Mouse (Mus musculus): ENCODE data around the gene Apol9b.

The Apol9b gene

GRCm38 (mm10) chr15:77748414-77748813 lies 19.6 kb downstream of the Apol9b start:
- no peak for DNase-seq (ENCODE audit: low read depth)

GRCm38 (mm10) chr15:77749717-77750116 lies 20.9 kb downstream of the Apol9b start:
- no peak for DNase-seq (ENCODE audit: low read depth)

GRCm38 (mm10) chr15:77750461-77750860 lies 21.6 kb downstream of the Apol9b start:
- peak; percentile 89 for DNase-seq (ENCODE audit: low read depth)

DNA sequence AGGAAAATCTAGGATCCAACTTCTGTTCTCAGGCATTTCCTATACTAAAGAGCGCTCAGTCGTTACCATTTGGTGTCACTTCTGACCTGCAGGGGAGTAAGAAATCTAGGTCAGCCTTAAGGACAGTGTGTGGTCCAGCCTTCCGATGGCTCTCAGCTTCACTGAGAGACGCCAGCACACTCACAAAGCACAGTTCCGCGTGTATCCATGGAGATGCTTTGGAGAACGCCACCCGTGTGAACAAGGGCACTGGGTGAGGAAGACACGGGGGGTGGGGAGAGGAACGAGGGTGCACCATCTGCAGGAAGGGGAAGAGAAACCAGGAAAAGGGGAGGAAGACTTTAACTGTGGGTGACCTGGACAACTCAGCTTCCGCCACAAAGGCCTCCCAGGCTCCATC lies 23.6 kb downstream of the Apol9b start:
- no peak for DNase-seq (ENCODE audit: low read depth)

- no peak for DNase-seq (ENCODE audit: low read depth)
Measured at GRCm38 (mm10) chr15:77755132-77755531, 26.3 kb downstream of the Apol9b start.

DNA sequence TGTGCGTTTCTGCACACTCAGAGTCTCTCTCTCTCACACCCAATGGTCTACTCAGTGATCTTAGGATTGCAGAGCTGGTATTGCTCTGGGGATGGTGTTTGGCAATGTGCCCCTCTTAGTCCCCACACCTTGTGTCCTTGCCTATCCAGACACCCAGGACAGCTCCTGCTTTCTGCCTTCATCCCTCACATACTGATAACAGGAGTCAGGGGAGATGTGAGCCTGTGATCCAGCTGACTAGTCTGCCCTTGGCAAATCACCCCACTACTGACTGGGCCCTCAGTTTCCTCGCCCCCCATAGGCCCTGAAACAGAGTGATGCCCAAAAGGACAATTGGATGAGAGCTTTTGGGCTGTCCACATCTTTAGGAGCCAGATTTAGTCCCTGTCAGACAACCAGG lies 27.2 kb downstream of the Apol9b start:
- no peak for DNase-seq (ENCODE audit: low read depth)

- peak; percentile 85 for DNase-seq (ENCODE audit: low read depth)
Measured at GRCm38 (mm10) chr15:77756848-77757247, 28.0 kb downstream of the Apol9b start, which contains the start of gene Apol8. TSS of gene Apol8 (minus strand) at chr15:77757003.

DNA sequence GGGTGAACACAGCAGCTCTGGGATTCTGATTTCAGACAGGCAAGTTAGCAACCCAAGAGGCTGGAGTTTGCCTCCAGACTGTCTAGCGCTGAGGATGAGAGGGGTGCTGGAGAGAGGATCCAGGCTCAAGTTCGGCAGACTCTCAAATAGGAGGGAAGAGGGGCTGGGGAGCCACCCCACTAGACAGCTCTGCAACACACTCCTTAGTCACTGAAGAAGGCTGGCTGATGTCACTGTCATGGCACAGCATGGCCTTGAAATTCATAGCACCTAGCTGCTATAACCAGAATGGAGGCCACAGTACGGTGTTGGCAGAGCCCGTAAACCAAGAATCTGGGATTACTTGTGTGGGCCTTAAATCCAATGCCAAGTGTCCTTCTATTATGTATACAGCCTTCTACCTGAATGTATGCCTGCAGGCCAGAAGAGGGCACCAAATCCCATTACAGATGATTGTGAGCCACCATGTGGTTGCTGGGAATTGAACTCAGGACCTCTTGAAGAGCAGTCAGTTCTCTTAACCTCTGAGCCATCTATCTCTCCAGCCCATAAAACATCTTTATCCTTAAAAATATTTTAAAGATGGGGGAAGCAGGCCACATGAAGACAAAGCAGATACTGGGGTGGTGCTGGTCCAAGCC lies 28.9 kb downstream of the Apol9b start:
- peak; percentile 33 for DNase-seq (ENCODE audit: low read depth)

- DNase-seq (ENCODE audit: low read depth): no peak
Measured at GRCm38 (mm10) chr15:77760037-77760436, 31.2 kb downstream of the Apol9b start.

- DNase-seq (ENCODE audit: low read depth): no peak
Measured at GRCm38 (mm10) chr15:77761083-77761482, 32.2 kb downstream of the Apol9b start.

DNA sequence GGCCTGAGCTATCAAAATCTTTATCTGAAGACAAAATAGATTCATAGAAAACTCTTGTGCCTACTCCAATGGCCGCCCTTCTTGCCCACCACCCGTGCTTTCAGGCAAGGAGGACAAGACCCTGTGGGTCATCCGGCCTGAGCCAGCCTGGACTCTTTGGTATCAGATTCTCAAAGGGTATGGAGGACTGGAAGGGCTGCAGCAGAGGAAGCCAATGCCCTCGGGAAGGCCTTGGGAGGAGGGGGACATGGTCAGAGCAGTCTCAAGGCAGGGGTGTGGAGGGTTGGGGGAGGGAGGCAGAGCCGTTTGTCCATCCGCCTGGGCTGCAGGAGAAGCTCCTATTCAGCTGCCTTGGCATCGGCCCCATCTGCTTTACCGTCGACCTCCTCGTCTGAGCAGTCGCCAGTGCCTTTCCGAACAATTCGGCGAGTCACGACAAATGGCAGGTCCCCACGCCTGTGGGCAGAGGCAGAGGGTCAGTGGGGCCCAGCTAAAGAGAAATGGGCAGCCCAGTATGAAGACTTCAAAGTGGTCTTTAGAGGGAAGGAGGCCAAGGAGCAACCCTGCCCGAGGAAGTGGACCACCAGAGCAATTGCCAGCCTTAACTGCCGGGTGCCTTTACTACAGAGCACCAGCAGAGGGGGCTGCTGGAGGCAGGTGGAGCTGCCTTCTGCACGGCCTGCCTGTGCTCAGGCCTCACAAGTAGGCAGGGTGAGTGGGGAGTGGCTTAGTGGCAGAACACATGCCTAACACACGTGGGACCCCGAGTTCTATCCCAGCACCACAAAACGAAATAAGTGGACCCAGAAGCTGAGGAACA lies 32.9 kb downstream of the Apol9b start:
- peak; percentile 72 for DNase-seq (ENCODE audit: low read depth)

GRCm38 (mm10) chr15:77763050-77763449 lies 34.2 kb downstream of the Apol9b start:
- DNase-seq (ENCODE audit: low read depth): no peak

GRCm38 (mm10) chr15:77763702-77764101 lies 34.9 kb downstream of the Apol9b start:
- DNase-seq (ENCODE audit: low read depth): no peak

DNA sequence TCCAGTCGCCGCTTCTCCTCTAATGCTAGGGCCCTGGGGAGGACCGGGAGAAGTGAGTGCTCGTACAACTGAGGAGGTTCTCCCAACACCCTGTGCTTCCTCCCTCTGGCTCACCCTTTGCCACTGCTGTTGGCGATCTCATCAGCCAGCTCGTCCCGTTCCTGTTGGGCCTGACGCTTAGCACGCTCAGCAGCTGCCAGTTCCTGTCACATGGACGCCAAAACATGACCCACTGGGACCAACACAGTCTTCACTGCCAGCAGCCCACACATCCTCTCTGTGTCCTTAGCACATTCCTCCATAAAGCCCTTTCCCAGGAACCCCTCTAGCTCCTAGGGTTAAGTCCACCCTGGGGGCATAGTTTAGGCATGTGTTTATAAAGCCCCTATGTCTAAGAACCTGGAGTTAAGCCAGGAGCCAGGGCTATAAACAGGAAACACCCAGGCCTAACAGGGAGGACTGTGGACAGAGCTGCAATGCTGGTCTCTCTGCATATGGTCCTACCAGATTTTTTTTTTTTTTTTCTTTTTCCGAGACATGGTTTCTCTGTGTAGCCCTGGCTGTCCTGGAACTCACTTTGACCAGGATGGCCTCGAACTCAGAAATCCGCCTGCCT lies 35.7 kb downstream of the Apol9b start:
- DNase-seq (ENCODE audit: low read depth): no peak

- no peak for DNase-seq (ENCODE audit: low read depth)
Measured at GRCm38 (mm10) chr15:77765484-77766093, 36.8 kb downstream of the Apol9b start.

GRCm38 (mm10) chr15:77766981-77767380 lies 38.1 kb downstream of the Apol9b start:
- DNase-seq (ENCODE audit: low read depth): no peak

DNA sequence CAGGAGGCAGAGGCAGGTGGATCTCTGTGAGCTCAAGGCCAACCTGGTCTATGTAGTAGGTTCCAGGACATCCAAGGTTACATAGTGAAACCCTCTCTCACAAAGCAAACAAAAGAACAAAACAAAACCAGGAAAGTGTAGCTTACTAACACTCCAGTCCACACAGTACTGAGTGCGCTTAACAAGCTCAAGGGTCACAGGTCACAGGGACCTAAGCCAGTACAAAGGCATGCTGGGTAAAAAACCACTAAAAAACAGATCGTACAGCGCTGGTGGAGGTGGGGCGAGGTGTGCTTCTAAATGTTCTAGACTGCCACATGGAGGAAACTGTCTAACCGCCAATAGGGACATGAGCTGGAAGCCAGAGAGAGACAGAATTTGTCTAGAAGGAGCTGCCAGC lies 41.5 kb downstream of the Apol9b start:
- no peak for DNase-seq (ENCODE audit: low read depth)

DNA sequence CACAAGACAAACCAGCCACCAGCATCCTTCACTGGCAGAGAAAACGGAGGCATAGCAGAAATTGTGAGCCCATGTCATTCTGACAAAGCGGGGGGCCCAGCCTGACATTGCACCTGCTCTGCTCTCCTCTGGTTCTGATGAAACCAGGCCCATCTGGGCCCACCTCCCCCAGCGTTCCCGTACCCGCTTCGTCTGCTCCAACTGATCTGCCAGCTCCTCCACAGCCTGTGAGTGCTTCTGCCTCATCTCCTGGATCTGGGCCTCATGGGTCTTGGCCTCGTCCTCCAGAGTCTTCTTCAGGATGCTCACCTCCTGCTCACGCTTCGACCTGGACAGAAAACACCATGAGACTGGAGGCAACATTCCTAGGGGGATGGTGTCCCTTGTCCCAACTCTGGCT lies 42.1 kb downstream of the Apol9b start:
- no peak for DNase-seq (ENCODE audit: low read depth)

GRCm38 (mm10) chr15:77773099-77773915 lies 44.5 kb downstream of the Apol9b start:
- DNase-seq (ENCODE audit: low read depth): no peak

DNA sequence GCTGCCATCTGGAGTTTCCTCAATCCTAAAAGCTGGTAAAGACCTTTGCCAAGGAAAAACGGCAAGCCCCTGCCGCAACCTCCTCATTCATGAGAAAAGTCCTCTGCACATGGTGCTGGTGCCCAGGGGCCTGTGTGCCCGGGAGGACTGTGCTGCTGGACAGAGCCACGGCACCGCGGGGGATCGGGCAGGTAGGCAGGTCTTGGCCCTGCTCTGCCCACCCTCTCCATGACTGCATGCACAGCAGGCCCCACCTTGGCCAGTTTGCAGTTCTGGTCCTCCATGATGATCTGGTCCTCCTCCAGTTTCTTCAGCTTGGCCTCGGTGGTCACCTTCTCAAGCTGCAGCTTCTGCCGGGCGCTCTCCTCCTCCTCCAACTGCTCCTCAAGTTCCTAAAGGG lies 45.5 kb downstream of the Apol9b start:
- no peak for DNase-seq (ENCODE audit: low read depth)

DNA sequence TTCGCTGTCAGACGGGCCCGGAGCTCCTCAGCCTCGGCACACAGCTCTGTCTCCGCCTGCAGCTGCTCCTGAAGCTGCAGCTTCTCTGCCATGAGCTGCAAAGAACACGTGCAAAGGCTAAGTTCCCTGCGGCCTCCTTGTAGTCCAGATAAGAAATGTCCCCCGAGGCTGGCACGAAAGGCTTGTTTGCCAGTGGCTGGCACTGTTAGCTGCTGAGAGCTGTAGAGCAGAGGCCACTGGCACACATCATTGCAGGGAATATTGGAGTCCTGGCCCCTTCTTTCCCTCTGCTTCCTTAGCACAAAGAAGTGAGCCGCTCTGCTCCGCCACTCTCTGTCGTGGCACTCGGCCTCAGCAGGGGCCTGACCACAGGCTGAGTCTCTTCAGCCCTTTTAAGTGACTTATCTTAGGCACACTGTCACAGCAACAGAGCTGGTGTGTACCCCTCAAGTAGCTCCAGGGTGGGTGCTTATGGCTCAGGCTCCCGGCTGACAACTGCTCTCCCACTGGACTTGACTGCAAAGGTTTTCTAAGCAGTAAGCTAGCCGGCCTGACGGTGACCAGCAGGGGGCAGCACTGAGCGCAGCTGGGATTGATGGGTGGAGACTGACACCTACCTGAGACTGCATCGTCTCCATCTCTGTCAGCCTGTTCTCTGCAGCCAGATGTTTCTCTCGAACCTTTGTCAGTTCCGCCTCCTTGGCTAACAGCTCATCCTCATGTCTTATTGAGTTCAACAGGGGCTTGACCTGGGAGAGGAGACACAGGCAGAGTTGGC lies 46.5 kb downstream of the Apol9b start:
- peak; percentile 89 for DNase-seq (ENCODE audit: low read depth)
